Mouse (Mus musculus) ES-CJ7 (cell line): ENCODE data around the gene Ergic1.

Source experiments
- DNase-seq: peaks from one replicate; pipeline ENCODE4 v3.0.0; 2011; ENCODE audit warnings: low read depth, low spot score

The Ergic1 gene

DNA sequence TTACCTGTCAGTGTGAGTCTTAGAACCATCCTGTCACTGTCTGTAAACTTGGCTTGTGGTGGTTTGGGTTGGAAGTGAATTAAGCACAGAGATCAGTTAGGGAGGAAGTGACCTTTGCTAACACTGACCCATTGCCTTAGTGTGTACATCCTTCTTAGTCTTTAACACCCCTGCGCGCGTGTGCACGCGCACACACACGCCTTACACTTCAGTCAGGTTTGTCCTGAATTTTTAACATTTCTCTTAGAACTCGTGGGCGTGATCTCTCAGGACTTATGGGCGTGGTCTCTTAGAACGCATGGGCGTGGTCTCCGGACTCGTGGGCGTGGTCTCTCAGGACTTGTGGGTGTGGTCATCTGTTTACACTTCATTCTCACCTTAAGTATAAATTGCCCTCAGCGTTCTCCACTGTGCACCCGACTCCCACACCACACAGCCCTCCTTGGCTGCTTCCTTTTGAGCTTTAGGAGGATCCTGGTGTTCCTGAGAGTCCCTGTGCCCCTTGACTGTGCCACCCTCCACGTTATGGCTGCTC is 39.7 kb downstream of the Ergic1 start:
- DNase-seq, result peak; percentile 88

GRCm38 (mm10) chr17:26601514-26601913 is 40.2 kb downstream of the Ergic1 start:
- no peak for DNase-seq

DNA sequence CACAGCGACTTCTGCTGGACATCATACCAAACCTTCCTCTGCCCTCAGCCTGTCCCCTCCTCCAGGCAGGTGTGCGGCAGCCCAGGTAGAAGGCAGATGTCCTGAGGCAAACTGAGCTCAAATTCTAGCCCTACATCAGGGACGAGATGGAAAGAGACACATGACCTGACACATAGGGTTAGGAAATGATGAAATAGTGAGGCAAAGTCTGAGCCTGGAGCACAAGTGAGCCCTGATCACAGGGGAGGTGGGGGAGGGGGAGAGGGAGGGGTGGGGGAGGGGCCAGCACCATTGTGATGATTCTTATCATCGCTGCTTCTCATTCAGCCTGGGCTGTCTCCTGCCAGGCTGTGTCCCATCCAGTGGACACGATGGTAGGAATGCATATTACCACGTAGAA is 40.6 kb downstream of the Ergic1 start:
- no peak for DNase-seq

DNA sequence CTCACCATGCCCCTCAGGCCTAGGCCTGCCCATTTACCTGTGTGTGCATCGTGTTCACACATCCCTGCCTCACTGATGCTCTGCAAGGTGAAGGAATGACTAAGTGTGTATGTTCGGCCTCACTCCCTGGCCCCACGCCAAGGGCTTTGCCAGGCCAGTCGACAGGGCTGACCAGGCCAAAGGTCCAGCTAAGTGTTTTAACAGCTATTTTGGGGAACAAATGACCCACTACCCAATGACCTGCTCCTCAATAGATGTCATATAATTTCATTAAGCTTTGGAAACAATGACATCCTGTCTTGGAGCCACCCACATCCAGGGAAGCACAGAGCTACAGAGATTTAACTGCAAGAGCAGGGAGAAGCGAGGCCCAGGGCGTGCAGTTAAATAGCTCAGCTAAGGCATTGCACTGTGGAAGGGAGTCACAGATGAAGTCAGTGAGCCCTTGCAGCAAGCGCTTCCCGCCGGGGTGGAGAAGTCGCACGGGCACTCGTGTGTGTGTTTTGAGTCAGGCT is 41.1 kb downstream of the Ergic1 start:
- DNase-seq, result no peak

DNA sequence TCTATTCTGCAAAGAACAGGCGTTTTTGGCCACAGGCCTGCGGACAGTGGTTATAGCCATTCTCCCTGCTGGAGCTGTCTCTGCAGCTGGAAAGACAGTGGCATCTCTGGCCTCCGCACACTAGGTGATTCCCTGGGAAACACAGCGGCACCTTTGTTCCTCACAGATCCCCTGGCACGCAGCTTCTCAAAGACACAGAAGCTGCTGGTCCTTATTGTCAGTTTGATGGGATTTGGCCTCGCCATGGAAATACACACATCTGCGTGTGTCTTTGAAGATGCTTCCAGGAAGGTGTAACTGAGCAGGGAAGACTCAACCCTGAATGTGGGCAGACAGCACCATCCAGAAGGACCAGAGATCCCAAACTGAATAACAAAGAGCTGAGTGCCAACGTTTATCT is 42.0 kb downstream of the Ergic1 start:
- DNase-seq, result peak; percentile 29

DNA sequence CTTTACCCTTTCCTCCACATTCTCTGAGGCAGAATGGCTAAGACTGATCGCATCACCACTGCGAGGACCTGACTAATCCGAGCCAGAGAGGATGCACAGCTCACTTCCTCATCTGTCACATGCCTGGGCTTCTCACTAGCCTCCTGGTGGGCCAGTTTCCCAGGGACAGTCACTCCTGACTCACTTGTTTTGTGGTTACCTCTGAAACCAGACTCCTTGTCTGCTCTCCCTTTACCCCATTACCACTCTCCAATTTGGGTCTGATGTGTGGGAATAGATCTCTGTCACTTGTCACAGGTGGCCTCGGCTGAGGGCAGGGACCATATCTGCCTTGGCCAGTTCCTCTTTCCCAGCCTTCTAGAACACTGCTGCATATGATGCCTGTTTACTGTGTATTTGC is 44.3 kb downstream of the Ergic1 start:
- DNase-seq, result no peak

GRCm38 (mm10) chr17:26606516-26606915 is 45.2 kb downstream of the Ergic1 start:
- no peak for DNase-seq

GRCm38 (mm10) chr17:26608348-26608747 is 47.1 kb downstream of the Ergic1 start:
- DNase-seq, result no peak

GRCm38 (mm10) chr17:26608877-26609276 is 47.6 kb downstream of the Ergic1 start:
- no peak for DNase-seq

DNA sequence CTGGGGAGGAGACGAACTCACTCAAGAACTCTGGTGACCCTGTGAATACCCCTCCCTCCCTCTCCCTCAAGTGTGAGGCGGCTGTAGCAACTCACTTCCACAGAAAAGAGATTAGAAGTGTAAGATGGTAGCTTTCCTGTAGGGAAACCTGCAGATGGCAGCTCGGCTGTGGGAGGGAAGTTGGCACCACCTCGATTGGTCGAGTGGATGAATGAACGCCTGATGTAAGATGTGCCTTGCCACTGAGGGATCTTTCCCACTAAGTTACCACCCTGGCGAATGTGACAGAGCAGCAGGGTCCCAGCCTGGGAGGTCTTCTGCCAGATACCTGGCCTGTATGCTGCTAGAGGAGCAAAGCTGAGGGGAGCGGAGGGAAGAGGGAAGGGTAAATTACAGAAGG is 48.5 kb downstream of the Ergic1 start:
- no peak for DNase-seq

GRCm38 (mm10) chr17:26611328-26611727 is 50.0 kb downstream of the Ergic1 start:
- DNase-seq, result no peak

- no peak for DNase-seq
Measured at GRCm38 (mm10) chr17:26611918-26612317, 50.6 kb downstream of the Ergic1 start.

DNA sequence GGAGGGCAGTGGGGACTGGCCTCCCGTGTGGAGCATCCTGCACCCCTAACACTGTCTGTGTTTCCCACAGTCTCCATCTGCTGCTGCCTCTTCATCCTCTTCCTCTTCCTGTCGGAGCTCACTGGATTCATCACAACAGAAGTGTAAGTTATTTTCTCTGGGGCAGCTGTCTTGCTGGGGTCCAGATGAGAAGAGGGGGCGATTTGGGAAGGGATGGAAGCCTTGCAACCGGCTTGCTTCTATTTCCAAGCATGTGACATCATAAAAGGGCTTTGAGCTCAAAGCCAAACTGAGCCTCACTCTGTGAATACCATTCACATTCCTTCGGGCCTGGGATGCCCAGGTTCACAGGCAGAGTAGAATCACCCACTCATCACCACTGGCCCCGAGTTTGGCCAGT is 53.0 kb downstream of the Ergic1 start:
- DNase-seq, result no peak

DNA sequence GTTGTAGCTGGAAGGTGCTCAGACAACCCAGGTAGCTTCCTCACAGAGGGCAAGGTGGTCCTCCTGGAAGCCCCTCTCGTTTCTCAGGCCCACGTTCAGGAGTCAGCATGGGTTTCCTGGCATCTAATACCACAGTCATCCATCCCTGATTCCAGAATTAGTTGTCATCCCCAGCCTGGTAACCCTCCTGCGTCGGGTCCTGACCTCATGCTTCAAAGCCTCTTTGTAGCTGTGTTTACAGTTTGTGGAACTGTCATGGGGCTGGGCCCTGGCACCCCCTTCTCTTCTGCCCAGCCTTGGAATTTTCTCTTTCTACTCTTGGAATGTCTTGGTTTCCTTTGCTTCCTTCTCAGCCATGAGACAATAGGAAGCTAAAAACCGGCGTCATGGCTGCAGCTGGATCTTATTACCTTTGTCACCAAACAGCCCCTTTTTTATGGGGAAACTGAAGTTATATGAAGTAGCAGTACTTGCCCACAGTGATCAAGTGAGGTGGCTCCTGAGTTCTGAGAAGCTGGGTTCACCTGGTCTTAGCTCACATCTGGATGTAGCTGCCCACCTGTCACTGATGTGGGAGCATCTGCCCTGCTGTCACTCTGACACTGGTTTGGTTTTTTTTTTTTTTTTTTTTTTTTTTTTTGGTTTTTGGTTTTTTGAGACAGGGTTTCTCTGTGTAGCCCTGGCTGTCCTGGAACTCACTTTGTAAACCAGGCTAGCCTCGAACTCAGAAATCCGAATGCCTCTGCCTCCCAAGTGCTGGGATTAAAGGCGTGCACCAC is 53.6 kb downstream of the Ergic1 start:
- DNase-seq, result no peak

DNA sequence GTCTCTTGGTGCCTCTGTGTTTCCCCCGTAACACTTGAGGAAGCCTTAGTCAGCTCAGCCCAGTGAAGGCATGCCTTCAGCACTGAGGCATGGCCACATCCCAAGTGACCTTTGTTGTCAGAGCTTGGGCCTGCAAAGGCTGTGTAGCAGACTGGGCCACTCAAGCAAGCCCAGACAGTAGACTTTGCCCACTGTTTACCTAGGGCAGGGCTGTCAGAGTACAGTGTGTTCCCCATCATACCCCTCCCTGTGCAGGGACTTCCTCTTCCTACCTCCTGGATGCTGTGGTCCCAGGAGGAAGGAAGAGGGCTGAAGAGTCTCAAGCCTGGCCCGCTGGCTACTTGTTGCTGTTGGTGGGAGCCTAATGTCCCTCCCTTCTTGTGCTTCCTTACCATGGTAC is 55.4 kb downstream of the Ergic1 start:
- no peak for DNase-seq

DNA sequence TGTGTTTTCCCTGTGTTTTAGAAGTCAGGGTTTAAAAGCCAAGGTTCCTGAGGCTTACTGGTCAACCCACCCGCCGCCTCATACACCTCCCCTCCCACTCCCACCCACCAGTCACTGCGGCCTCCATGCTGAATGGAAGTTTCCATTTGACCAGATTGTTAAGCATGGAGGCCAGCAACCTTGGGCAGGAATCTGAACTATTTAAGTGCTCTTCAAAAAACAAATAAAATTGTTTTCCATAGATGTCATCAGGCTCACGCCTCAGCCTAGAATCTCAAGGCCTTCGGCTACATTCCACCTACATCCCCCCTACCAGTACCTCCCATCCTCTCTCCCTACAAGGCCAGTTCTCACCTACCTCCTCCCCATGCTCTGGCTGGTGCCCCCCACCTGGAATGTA is 57.2 kb downstream of the Ergic1 start:
- no peak for DNase-seq

GRCm38 (mm10) chr17:26619577-26619976 is 58.3 kb downstream of the Ergic1 start:
- DNase-seq, result no peak

GRCm38 (mm10) chr17:26620292-26620691 is 59.0 kb downstream of the Ergic1 start:
- DNase-seq, result no peak

DNA sequence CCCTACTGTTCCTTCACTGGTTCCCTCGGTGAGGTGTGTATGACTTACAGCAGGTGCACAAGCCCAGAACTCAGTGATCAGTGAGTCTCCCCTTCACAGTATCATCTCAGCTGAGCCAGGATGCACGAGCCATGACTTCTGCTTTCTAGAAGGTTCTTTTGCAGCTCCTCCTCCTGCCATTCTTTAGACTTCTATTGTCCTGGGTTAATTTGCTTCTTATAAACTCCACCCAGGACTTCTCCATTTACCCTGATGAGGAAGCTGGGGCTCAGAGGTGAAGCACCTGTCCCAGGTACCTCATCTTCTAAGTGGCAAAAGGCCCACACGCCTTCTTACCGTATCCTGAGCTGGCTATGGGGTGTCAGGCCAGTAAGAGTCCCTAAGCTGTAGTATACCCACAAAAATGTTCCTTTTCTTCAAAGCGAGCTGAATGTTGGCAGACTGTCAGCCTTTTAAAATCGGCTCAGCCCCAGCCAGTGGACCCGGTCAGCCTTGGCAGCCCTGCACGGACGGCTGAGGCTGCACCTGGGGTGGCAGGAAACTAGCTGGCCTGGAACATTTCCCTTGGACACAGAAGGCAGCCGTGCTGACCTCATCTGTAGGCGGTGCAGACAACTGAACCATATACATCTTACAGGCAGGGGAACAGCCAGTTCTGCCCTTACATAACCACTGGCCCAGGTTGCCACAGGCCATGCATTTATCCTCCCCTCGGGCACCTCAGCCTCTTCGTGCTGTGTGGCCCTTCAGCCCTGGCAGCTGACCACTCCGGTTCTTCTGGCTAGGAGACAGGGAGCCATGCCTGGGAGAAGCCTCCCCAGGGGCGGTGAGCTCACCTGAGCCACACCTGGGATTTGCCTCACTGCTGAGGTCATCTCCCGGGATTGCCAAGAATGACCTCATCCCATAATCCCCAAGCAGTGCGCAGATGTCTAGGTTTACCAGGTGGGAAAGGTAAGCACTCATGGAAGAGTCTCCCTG is 59.8 kb downstream of the Ergic1 start:
- DNase-seq, result no peak

GRCm38 (mm10) chr17:26621912-26622311 is 60.6 kb downstream of the Ergic1 start:
- no peak for DNase-seq

- no peak for DNase-seq
Measured at GRCm38 (mm10) chr17:26623991-26624390, 62.7 kb downstream of the Ergic1 start.

- DNase-seq, result no peak
Measured at GRCm38 (mm10) chr17:26624999-26625398, 63.7 kb downstream of the Ergic1 start.
